Mouse (Mus musculus) C2C12 (cell line): ENCODE results near the gene Edem3. TPM values are rescaled to one million over a fixed set of nuclear protein-coding genes. Genes with fewer than 3 reads are reported as not detected.

Experiments used
- H3K27me3 ChIP-seq: one replicate; pipeline ENCODE4 v1.6.1; 2011; ENCODE audit not compliant: control insufficient read depth, insufficient read depth, insufficient read length
- H3K36me3 ChIP-seq: one replicate; pipeline ENCODE4 v1.6.1; 2011; ENCODE audit not compliant: control insufficient read depth, insufficient read depth
- H3K4me3 ChIP-seq: one replicate; pipeline ENCODE4 v1.5.1; 2011; ENCODE audit warnings: mild to moderate bottlenecking, control low read depth; ENCODE audit not compliant: poor library complexity, insufficient read depth, severe bottlenecking
- H3K79me2 ChIP-seq: one replicate; pipeline ENCODE4 v1.6.1; 2011; ENCODE audit not compliant: control insufficient read depth, insufficient read depth
- H3K79me3 ChIP-seq: one replicate; pipeline ENCODE4 v1.6.1; 2011; ENCODE audit warnings: low read depth, control low read depth
- H3ac ChIP-seq: one replicate; pipeline ENCODE3; 2011; ENCODE audit warnings: low read depth; ENCODE audit not compliant: control insufficient read depth, insufficient read length
- CEBPB ChIP-seq: IDR thresholded peaks from one replicate; pipeline ENCODE4 v1.6.1; 2011; ENCODE audit warnings: low read depth, mild to moderate bottlenecking, control low read depth, moderate library complexity
- CTCF ChIP-seq: IDR thresholded peaks from one replicate; pipeline ENCODE4 v1.5.1; 2011; ENCODE audit not compliant: control insufficient read depth, insufficient read depth, insufficient read length
- FOSL1 ChIP-seq: IDR thresholded peaks from one replicate; pipeline ENCODE4 v1.8.0; 2011; ENCODE audit warnings: mild to moderate bottlenecking, low read length; ENCODE audit not compliant: poor library complexity, insufficient read depth, severe bottlenecking
- MAX ChIP-seq: IDR thresholded peaks from one replicate; pipeline ENCODE4 v1.6.1; 2011; ENCODE audit warnings: mild to moderate bottlenecking, control low read depth
- MYOD1 ChIP-seq: IDR thresholded peaks from one replicate; pipeline ENCODE4 v1.6.1; 2011; ENCODE audit warnings: low read depth; ENCODE audit not compliant: control insufficient read depth, insufficient read length
- MYOG ChIP-seq: IDR thresholded peaks from one replicate; pipeline ENCODE4 v1.6.1; 2011; ENCODE audit not compliant: control insufficient read depth, insufficient read length; ENCODE audit errors: extremely low read depth
- USF1 ChIP-seq: IDR thresholded peaks from one replicate; pipeline ENCODE4 v1.6.1; 2011; ENCODE audit warnings: low read depth, mild to moderate bottlenecking, control low read depth, moderate library complexity
- polyA plus RNA-seq: library from polyadenylated mRNA; unstranded; fragments of >200 nt; fragmentation: generic; extraction: Trizol; gene quantifications from one replicate; pipeline ENCODE4 v1.2.1, GENCODE M21; 2012; ENCODE audit warnings: missing spikeins

Edem3 gene
- polyA plus RNA-seq, 1 experiment: 4.1 TPM

- no peaks in the 10 kb centered on the region for H3K36me3 ChIP-seq
- TF ChIP-seq FOSL1 (no peak), CTCF (no peak), MYOD1 (no peak), MYOG (no peak), USF1 (no peak), CEBPB (no peak), MAX (no peak)
- no peaks in the 10 kb centered on the region for H3K27me3 ChIP-seq
- H3K79me2 ChIP-seq: no peaks in the 10 kb centered on the region
- no peaks in the 10 kb centered on the region for H3K79me3 ChIP-seq
- no peak overlapping the region for H3K4me3 ChIP-seq
- no peak overlapping the region for H3ac ChIP-seq
These were observed 109.2 kb downstream of the Edem3 start for GRCm38 (mm10) chr1:151864326-151864725.

Other genes starting within 250 kb of the Edem3 start
- gene Fam129a, start 184.2 kb upstream of the Edem3 start, polyA plus RNA-seq: 1.7 TPM